In genomic region chr10:86463538-86464199, GRCm38 (mm10) we compare ENCODE assay signal across 8 mouse cellular contexts. TPM values are rescaled to one million over a fixed set of nuclear protein-coding genes. Genes with fewer than 3 reads are reported as not detected.
A peak's percentile ranks its signal among the peaks of the same experiment; 100 is the strongest.
DNase-seq lines count a peak whose midpoint lies in the region; ATAC-seq and TF ChIP-seq lines count a peak whose summit lies in the region.

No protein-coding gene starts in this region.

- H3K4me3 ChIP-seq in ES-Bruce4 (ENCODE audit: low read depth, low read length) = no peak overlapping the region
- H3K4me3 ChIP-seq in forebrain, embryonic 11.5 days (ENCODE audit: low read depth, low read length) = no peak overlapping the region
- no peak overlapping the region for H3K4me3 ChIP-seq in heart, embryonic 15.5 days
- no peak overlapping the region for H3K4me3 ChIP-seq in liver, embryonic 11.5 days (ENCODE audit: low read depth, low read length)
- H3K4me3 ChIP-seq in neural tube, embryonic 13.5 days = no peak overlapping the region

- no peak overlapping the region for H3K27ac ChIP-seq in ES-Bruce4 (ENCODE audit: insufficient read depth, low read length)
- no peak overlapping the region for H3K27ac ChIP-seq in forebrain, embryonic 11.5 days (ENCODE audit: low read depth, low read length)
- no peak overlapping the region for H3K27ac ChIP-seq in heart, embryonic 15.5 days
- no peak overlapping the region for H3K27ac ChIP-seq in liver, embryonic 11.5 days (ENCODE audit: low read depth, low read length)
- H3K27ac ChIP-seq in neural tube, embryonic 13.5 days (replicated peaks) = no peak overlapping the region

- H3K9me3 ChIP-seq in ES-Bruce4 (replicated peaks; ENCODE audit: control insufficient read depth, insufficient read depth, low read length, poor library complexity, severe bottlenecking) = no peaks in the 10 kb centered on the region
- H3K9me3 ChIP-seq in forebrain, embryonic 11.5 days (ENCODE audit: control insufficient read depth, low read length) = no peaks in the 10 kb centered on the region
- H3K9me3 ChIP-seq in heart, embryonic 15.5 days (replicated peaks) = no peaks in the 10 kb centered on the region
- no peaks in the 10 kb centered on the region for H3K9me3 ChIP-seq in liver, embryonic 11.5 days (ENCODE audit: control insufficient read depth, low read length)
- H3K9me3 ChIP-seq in neural tube, embryonic 13.5 days = no peaks in the 10 kb centered on the region

- no peaks in the 10 kb centered on the region for H3K27me3 ChIP-seq in ES-Bruce4 (ENCODE audit: control insufficient read depth, insufficient read depth, low read length, poor library complexity, severe bottlenecking)
- no peaks in the 10 kb centered on the region for H3K27me3 ChIP-seq in forebrain, embryonic 11.5 days (ENCODE audit: control insufficient read depth, insufficient read depth, low read length)
- no peaks in the 10 kb centered on the region for H3K27me3 ChIP-seq in heart, embryonic 15.5 days
- no peaks in the 10 kb centered on the region for H3K27me3 ChIP-seq in liver, embryonic 11.5 days (replicated peaks; ENCODE audit: control insufficient read depth, insufficient read depth, low read length)
- peaks cover 2% of the 10 kb centered on the region; the same call in 1 of the 2 replicates for H3K27me3 ChIP-seq in neural tube, embryonic 13.5 days

- H3K4me1 ChIP-seq in ES-Bruce4 (ENCODE audit: control insufficient read depth, insufficient read depth, low read length) = no peaks in the 10 kb centered on the region
- H3K4me1 ChIP-seq in forebrain, embryonic 11.5 days (replicated peaks; ENCODE audit: control insufficient read depth, insufficient read depth, low read length) = peaks cover 3% of the 10 kb centered on the region; the same call in 1 of the 2 replicates
- H3K4me1 ChIP-seq in heart, embryonic 15.5 days (replicated peaks) = no peaks in the 10 kb centered on the region
- no peaks in the 10 kb centered on the region for H3K4me1 ChIP-seq in liver, embryonic 11.5 days (replicated peaks; ENCODE audit: control insufficient read depth, insufficient read depth, low read length)
- peaks cover 6% of the 10 kb centered on the region; the same call in 1 of the 2 replicates for H3K4me1 ChIP-seq in neural tube, embryonic 13.5 days (replicated peaks)

- TF ChIP-seq EP300 in ES-Bruce4 (IDR thresholded peaks at IDR 0.05; ENCODE audit: insufficient read depth, low read depth, low read length) = no peak

- TF ChIP-seq POLR2A in ES-Bruce4 (IDR thresholded peaks at IDR 0.05; ENCODE audit: insufficient read depth, low read length) = no peak

- H3K9ac ChIP-seq in ES-Bruce4 (ENCODE audit: low read depth, poor library complexity, severe bottlenecking) = no peak overlapping the region
- no peak overlapping the region for H3K9ac ChIP-seq in forebrain, embryonic 11.5 days (ENCODE audit: low read length)
- H3K9ac ChIP-seq in heart, embryonic 15.5 days = no peak overlapping the region
- no peak overlapping the region for H3K9ac ChIP-seq in liver, embryonic 11.5 days (ENCODE audit: low read depth, low read length)
- H3K9ac ChIP-seq in neural tube, embryonic 13.5 days = no peak overlapping the region

- peak; percentile 81 for TF ChIP-seq CTCF in ES-Bruce4 (IDR thresholded peaks at IDR 0.05; ENCODE audit: low read depth, low read length)

- 32% methylated on average over 5 of the region's 5 CpGs for WGBS in forebrain, embryonic 11.5 days
- WGBS in heart, embryonic 15.5 days = 19% methylated on average over 5 of the region's 5 CpGs
- WGBS in liver, embryonic 11.5 days = 25% methylated on average over 5 of the region's 5 CpGs
- WGBS in neural tube, embryonic 13.5 days = 24% methylated on average over 5 of the region's 5 CpGs

- H3K4me2 ChIP-seq in forebrain, embryonic 11.5 days (ENCODE audit: low read depth, low read length, severe bottlenecking) = no peak overlapping the region
- no peak overlapping the region for H3K4me2 ChIP-seq in heart, embryonic 15.5 days
- no peak overlapping the region for H3K4me2 ChIP-seq in liver, embryonic 11.5 days
- H3K4me2 ChIP-seq in neural tube, embryonic 13.5 days = no peak overlapping the region

- peak; percentile 50 for DNase-seq in c-Kit-positive CD71-negative TER-119-negative erythroid progenitor cells, embryonic 14.5 days (ENCODE audit: low read depth)
- peak; percentile 89 for DNase-seq in forebrain, embryonic 11.5 days (ENCODE audit: low spot score)
- peak; percentile 92 for DNase-seq in kidney, postnatal 10 days
- DNase-seq in liver, embryonic 11.5 days (ENCODE audit: low spot score) = peak; percentile 71
- peak; percentile 92 for DNase-seq in testis, postnatal 10 days (ENCODE audit: low spot score)

- ATAC-seq in forebrain, embryonic 11.5 days (replicated peaks; ENCODE audit: low FRiP score) = peak; percentile 80
- ATAC-seq in heart, embryonic 15.5 days (replicated peaks; ENCODE audit: insufficient number of reproducible peaks, insufficient read depth, low FRiP score, low read depth) = peak; percentile 48
- ATAC-seq in liver, embryonic 11.5 days (replicated peaks; ENCODE audit: low FRiP score) = peak; percentile 43; the same call in 1 of the 2 replicates
- ATAC-seq in neural tube, embryonic 13.5 days (ENCODE audit: low read depth) = peak; percentile 88

- H3K36me3 ChIP-seq in ES-Bruce4 (ENCODE audit: control insufficient read depth, insufficient read depth, low read length, poor library complexity, severe bottlenecking) = no peaks in the 10 kb centered on the region
- no peaks in the 10 kb centered on the region for H3K36me3 ChIP-seq in forebrain, embryonic 11.5 days (ENCODE audit: control insufficient read depth, insufficient read depth, low read length)
- no peaks in the 10 kb centered on the region for H3K36me3 ChIP-seq in heart, embryonic 15.5 days
- H3K36me3 ChIP-seq in liver, embryonic 11.5 days (ENCODE audit: control insufficient read depth, insufficient read depth, low read length) = no peaks in the 10 kb centered on the region
- H3K36me3 ChIP-seq in neural tube, embryonic 13.5 days = peaks cover 20% of the 10 kb centered on the region

RNA-seq across cellular contexts. Expression of gene Syn3, which starts 35.0 kb away (rescaled TPM):
- 0.87 and 2.6 TPM in 2 replicates for polyA plus RNA-seq in ES-Bruce4 (2011; ENCODE audit: insufficient read depth, insufficient read length, low read depth, missing spikeins)
- 6.9 and 7.1 TPM in 2 replicates for polyA plus RNA-seq in forebrain, embryonic 11.5 days (2014; fragmentation: Nextera tagmentation; extraction: Ambion mirVana)
- polyA plus RNA-seq in heart, embryonic 15.5 days (2015; fragmentation: Nextera tagmentation; extraction: Ambion mirVana) = 0.82 and 1.4 TPM in 2 replicates
- polyA plus RNA-seq in liver, embryonic 11.5 days (2014; fragmentation: Nextera tagmentation; extraction: Ambion mirVana) = 0.58 and 0.66 TPM in 2 replicates
- 14.7 and 16.5 TPM in 2 replicates for polyA plus RNA-seq in neural tube, embryonic 13.5 days (2015; fragmentation: Nextera tagmentation; extraction: Ambion mirVana)
